Mouse (Mus musculus) kidney, adult 2 months (tissue): Measurements from ENCODE around the gene Plbd2.

Experiments used
- CTCF ChIP-seq: fragments of 200-500 bp; conservative IDR thresholded peaks from 2 replicates; pipeline ENCODE4 v1.5.1; 2011; ENCODE audit warnings: low read depth, mild to moderate bottlenecking, control low read depth, low read length, moderate library complexity, mixed read lengths; ENCODE audit not compliant: insufficient read depth, insufficient read length
- POLR2A ChIP-seq: fragments of 200-500 bp; IDR thresholded peaks from one replicate; pipeline ENCODE4 v1.6.1; 2011; ENCODE audit warnings: low read depth, low read length, control low read depth

DNA sequence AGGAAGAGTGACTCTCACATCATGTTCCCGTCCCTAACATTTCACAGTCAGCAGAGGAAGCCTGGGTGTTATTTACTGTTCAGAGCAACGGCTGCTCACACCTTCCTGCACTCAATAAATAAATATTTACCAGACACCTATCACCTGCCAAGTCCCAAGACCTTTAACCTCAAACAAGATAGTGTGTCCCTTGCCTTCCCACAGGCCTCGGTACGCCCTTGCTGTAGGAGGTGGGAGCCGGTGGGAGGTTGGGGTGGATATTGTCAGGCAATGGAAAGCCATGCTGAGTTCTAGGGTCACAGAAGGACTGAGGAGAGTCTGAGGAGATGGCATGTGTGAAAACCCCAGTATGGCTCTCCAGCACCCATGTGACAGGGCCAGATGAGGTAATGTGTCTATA lies 35.1 kb downstream of the Plbd2 start:
- TF ChIP-seq CTCF (no peak), POLR2A (no peak)
